Mouse (Mus musculus): ENCODE data around the gene Iqck. TPM values are rescaled to one million over a fixed set of nuclear protein-coding genes. Genes with fewer than 3 reads are reported as not detected.

Gene Iqck
- 0.18 and 0.28 TPM in 2 replicates for polyA plus RNA-seq (2012; rRNA removed; ENCODE audit: low replicate concordance)

DNA sequence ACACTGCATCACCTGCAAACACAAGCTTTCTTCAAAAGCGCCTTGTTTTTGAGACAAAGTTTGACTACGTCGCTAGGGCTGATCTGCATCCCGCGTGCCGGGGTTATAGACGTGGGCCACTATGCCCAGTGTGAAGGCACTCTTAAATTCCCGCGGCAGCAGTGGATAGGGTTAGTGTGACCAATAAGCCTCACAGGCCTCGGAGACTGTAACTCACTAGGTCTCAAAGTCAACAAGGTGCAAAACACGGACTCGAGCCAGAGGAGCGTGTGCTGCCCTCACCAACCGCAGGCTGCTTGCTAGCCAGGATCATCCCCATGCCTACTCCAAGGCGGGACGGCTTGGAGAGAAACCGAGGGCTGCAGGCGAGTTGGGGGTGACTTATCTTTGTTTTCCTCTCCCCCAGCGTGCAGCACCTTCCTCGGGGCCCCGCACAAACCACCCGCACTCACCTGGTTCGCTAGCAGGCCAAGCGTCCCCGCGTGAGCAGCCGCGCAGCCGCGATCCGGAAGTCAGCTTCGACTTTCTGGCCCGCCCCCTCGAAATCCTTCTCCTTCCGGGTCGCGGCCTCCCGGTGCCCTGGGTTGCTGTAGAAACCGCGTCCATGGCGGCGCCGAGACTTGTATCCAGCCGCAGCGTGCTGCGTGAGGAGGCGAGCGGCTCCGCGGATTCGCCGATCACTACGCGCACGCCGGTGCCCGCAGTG, at the start of gene Iqck:
Gene Iqck, plus strand, starts transcription at position 582 of the 706 bp plus-strand sequence.

DNA sequence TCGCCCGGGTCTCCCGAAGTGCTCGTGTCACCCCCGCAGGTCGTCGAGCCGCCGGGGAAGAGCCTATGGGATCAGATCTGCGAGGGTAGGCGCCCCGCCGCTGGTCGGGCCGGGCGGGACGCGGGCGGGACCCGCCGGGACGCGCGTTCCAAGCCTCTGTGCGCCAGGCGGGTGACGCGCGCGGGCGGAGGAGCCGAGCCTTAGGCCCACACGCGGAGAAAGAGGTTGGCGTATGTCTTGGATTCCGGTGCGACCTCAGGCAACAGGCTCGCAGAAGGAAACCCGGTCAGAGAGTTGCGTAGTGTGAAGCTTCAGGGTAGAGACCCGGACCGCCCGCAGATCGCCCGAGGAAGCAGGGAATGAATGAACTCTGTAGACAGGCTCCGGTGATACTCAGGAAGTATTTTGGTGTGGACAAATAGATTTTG, 339 bp downstream of the Iqck start, which contains the start of gene Knop1:
Gene Knop1, minus strand, starts transcription at position 378 of the 428 bp plus-strand sequence.

DNA sequence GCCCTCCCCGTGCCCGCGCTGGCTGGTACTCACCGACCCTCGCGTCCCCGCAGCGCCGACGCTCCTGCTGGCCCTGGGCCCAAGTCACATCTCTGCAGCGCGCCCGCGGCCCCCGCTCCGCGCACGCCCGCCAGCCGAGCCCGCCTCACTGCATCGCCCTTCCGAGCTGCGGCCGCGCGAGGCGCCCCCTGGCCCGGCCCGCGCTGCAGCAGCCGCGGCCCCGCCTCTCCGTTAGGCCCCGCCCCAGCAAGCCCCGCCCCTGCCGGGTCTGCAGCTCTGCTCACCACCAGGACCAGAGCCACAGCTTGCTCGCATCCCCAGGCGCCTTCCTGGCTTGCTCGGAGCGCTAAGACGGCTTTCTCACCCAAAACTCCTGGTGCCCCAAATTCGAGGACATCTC, 139.5 kb downstream of the Iqck start, which contains the start of gene Gprc5b:
Gene Gprc5b, minus strand, starts transcription at position 205 of the 400 bp plus-strand sequence.

Other genes starting within 250 kb of the Iqck start
- 604 and 1,367 TPM in 2 replicates for gene Gde1, start 150.0 kb upstream of the Iqck start, polyA plus RNA-seq (2012; rRNA removed; ENCODE audit: low replicate concordance)
- gene Ccp110, start 143.2 kb upstream of the Iqck start, polyA plus RNA-seq (2012; rRNA removed; ENCODE audit: low replicate concordance), result 0.19 and 0.37 TPM in 2 replicates
- gene Vps35l, start 115.5 kb upstream of the Iqck start, polyA plus RNA-seq (2012; rRNA removed; ENCODE audit: low replicate concordance), result 16.2 and 22.8 TPM in 2 replicates
- 0.98 and 2.0 TPM in 2 replicates for gene Knop1, start 502 bp downstream of the Iqck start, polyA plus RNA-seq (2012; rRNA removed; ENCODE audit: low replicate concordance)
- 3.5 and 5.4 TPM in 2 replicates for gene Gprc5b, start 139.5 kb downstream of the Iqck start, polyA plus RNA-seq (2012; rRNA removed; ENCODE audit: low replicate concordance)